Mouse (Mus musculus) ES-Bruce4 (cell line): Measurements from ENCODE around the gene Uap1l1. TPM values are rescaled to one million over a fixed set of nuclear protein-coding genes. Genes with fewer than 3 reads are reported as not detected.

Experiments used
- H3K27ac ChIP-seq: 2 replicates; pipeline ENCODE4 v1.5.1; 2012; ENCODE audit warnings: low read length, inconsistent platforms; ENCODE audit not compliant: insufficient read depth
- H3K27me3 ChIP-seq: 2 replicates; pipeline ENCODE4 v1.6.1; 2012; ENCODE audit warnings: mild to moderate bottlenecking, low read length, inconsistent platforms; ENCODE audit not compliant: control insufficient read depth, poor library complexity, insufficient read depth, severe bottlenecking
- H3K36me3 ChIP-seq: 2 replicates; pipeline ENCODE4 v1.6.1; 2012; ENCODE audit warnings: inconsistent platforms, mild to moderate bottlenecking, low read length, moderate library complexity; ENCODE audit not compliant: control insufficient read depth, poor library complexity, insufficient read depth, severe bottlenecking
- H3K4me1 ChIP-seq: one replicate; pipeline ENCODE4 v1.8.1; 2011; ENCODE audit warnings: low read length; ENCODE audit not compliant: control insufficient read depth, insufficient read depth
- H3K4me3 ChIP-seq: 2 replicates; pipeline ENCODE4 v1.5.1; 2011; ENCODE audit warnings: low read depth, mild to moderate bottlenecking, low read length
- H3K9ac ChIP-seq: 2 replicates; pipeline ENCODE4 v1.6.1; 2012; ENCODE audit warnings: low read depth, mild to moderate bottlenecking, inconsistent platforms; ENCODE audit not compliant: poor library complexity, severe bottlenecking
- H3K9me3 ChIP-seq: replicated peaks from 2 replicates; pipeline ENCODE4 v1.6.1; 2012; ENCODE audit warnings: mild to moderate bottlenecking, low read length, inconsistent platforms; ENCODE audit not compliant: control insufficient read depth, poor library complexity, insufficient read depth, severe bottlenecking
- CTCF ChIP-seq: IDR thresholded peaks from one replicate; pipeline ENCODE4 v1.8.1; 2011; ENCODE audit warnings: low read depth, low read length
- EP300 ChIP-seq: IDR thresholded peaks from 2 replicates; pipeline ENCODE4 v1.6.1; 2011; ENCODE audit warnings: low read depth, low read length; ENCODE audit not compliant: insufficient read depth
- POLR2A ChIP-seq: IDR thresholded peaks from one replicate; pipeline ENCODE4 v1.8.1; 2011; ENCODE audit warnings: low read length; ENCODE audit not compliant: insufficient read depth
- polyA plus RNA-seq: library from polyadenylated mRNA; stranded (reverse); fragments of >200 nt; gene quantifications from 2 replicates; pipeline ENCODE4 v1.2.4, GENCODE M21; 2011; ENCODE audit warnings: low read depth; ENCODE audit not compliant: missing spikeins, insufficient read depth, insufficient read length

Gene Uap1l1
- polyA plus RNA-seq, 1 experiment, result 51.1 TPM

DNA sequence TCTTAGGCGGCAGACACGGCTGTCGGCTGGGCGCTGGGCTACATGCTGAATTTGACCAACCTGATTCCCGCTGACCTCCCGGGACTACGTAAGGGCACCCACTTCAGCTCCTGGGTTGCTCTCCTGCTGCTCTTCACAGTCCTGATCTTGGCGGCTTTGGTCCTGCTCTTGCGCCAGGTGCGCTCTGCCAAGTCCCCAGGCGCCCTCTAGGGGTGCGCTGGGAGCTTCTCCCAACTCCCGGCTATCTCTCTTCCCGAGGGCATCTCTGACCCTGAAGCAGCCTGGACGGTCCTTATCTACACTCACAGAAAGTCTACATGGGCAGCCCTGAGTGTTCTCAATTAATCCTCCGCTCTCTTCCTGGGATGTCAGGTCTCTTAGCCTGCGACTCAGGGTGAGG lies 35.3 kb upstream of the Uap1l1 start:
- peak; percentile 72 for TF ChIP-seq CTCF
- TF ChIP-seq EP300, result no peak
- TF ChIP-seq POLR2A, result no peak
- no peaks in the 10 kb centered on the region for H3K9me3 ChIP-seq
- H3K36me3 ChIP-seq, result no peaks in the 10 kb centered on the region
- H3K4me1 ChIP-seq, result no peaks in the 10 kb centered on the region
- no peaks in the 10 kb centered on the region for H3K27me3 ChIP-seq
- H3K27ac ChIP-seq, result no peak overlapping the region
- H3K4me3 ChIP-seq, result peak overlapping the region; percentile 30
- H3K9ac ChIP-seq, result no peak overlapping the region

DNA sequence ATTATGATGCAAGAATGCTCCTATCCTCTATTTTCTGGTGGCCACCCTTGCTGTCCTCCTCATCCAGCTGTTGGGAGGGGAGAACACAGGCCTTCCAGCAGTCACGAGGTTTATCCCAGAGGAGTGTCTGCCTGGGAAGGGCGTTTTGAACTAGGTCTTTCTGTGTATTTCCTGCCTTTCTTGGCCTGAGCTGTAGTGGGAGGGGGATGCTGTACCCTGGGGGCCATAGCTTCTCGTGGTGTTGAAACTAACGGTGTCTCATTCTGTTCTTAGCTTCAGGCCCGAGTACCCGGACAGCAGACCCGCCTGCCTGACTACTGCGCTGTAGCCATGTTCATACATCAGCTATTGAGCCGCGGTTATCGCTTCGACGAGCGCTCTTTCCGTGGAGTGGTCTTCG lies 34.8 kb upstream of the Uap1l1 start:
- no peak overlapping the region for H3K27ac ChIP-seq
- peak overlapping the region; percentile 30 for H3K4me3 ChIP-seq
- H3K4me1 ChIP-seq, result peaks cover under 1% of the 10 kb centered on the region
- H3K9ac ChIP-seq, result no peak overlapping the region
- no peaks in the 10 kb centered on the region for H3K9me3 ChIP-seq
- TF ChIP-seq EP300, result no peak
- TF ChIP-seq CTCF, result no peak
- TF ChIP-seq POLR2A, result no peak
- no peaks in the 10 kb centered on the region for H3K36me3 ChIP-seq
- no peaks in the 10 kb centered on the region for H3K27me3 ChIP-seq

- no peak within 1 kb of the TSS for H3K4me3 ChIP-seq
- no peaks in the 10 kb centered on the region for H3K27me3 ChIP-seq
- no peak within 1 kb of the TSS for H3K27ac ChIP-seq
- TF ChIP-seq CTCF (no peak), EP300 (no peak)
- peaks cover 3% of the 10 kb centered on the region for H3K4me1 ChIP-seq
- no peaks in the 10 kb centered on the region for H3K9me3 ChIP-seq
- H3K9ac ChIP-seq, result no peak within 1 kb of the TSS
- H3K36me3 ChIP-seq, result no peaks in the 10 kb centered on the region
Observed at GRCm38 (mm10) chr2:25399051-25399450, 33.6 kb upstream of the Uap1l1 start, which contains the start of gene Npdc1. TSS of gene Npdc1 (plus strand) at chr2:25399351.

- Histone ChIP-seq H3K4me3 (no peak overlapping the region), H3K9ac (no peak overlapping the region), H3K27ac (no peak overlapping the region), H3K9me3 (no peaks in the 10 kb centered on the region), H3K36me3 (no peaks in the 10 kb centered on the region), H3K4me1 (peaks cover 3% of the 10 kb centered on the region), H3K27me3 (no peaks in the 10 kb centered on the region)
- TF ChIP-seq EP300, result no peak
- TF ChIP-seq POLR2A, result no peak
- TF ChIP-seq CTCF, result no peak
Observed at GRCm38 (mm10) chr2:25398065-25398464, 32.6 kb upstream of the Uap1l1 start.

DNA sequence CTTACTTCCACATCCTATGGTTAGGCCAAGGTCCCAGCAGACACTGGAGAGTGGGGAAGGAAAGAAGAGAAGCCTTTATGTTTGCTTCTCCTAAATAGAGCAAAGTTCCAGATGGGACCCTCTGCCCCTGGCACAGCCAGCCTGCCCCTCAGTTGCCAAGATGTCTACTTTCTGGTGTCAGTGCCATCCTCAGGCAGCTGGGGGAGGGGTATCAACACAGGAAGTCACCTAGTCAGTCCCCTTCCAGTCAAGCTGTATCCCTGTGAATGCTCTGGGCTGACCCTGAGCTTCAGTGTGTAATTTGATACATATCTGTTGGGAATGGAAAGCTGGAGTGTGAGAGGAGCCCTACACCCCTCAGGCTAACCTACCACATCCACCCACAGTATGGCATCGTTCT lies 31.5 kb upstream of the Uap1l1 start:
- H3K27ac ChIP-seq, result no peak overlapping the region
- TF ChIP-seq POLR2A (no peak), EP300 (no peak), CTCF (no peak)
- no peak overlapping the region for H3K4me3 ChIP-seq
- H3K9me3 ChIP-seq, result no peaks in the 10 kb centered on the region
- no peaks in the 10 kb centered on the region for H3K27me3 ChIP-seq
- H3K4me1 ChIP-seq, result peaks cover 3% of the 10 kb centered on the region
- H3K9ac ChIP-seq, result no peak overlapping the region
- H3K36me3 ChIP-seq, result no peaks in the 10 kb centered on the region

DNA sequence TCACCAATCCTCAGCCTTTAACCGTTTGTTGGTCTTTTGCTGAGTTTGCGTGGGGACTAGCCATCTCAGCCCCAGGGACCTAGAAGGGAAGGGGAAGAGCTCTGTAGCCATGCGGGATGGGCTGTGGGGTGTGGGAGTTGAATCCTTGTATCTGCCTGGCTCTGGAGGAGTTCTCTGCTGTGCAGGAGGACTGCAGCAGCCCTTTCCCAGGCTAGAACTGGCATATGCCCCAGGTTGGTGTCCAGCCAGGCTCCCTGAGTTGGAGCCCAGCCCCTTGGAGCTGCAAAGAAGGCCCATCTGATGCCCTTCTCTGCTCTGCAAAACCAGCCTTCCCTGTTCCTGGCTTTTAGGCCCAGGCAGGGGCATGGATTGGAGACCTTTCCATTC lies 31.1 kb upstream of the Uap1l1 start:
- no peaks in the 10 kb centered on the region for H3K27me3 ChIP-seq
- H3K4me1 ChIP-seq, result peaks cover 3% of the 10 kb centered on the region
- no peak for TF ChIP-seq POLR2A
- TF ChIP-seq CTCF, result no peak
- TF ChIP-seq EP300, result no peak
- H3K9me3 ChIP-seq, result no peaks in the 10 kb centered on the region
- H3K9ac ChIP-seq, result no peak overlapping the region
- no peaks in the 10 kb centered on the region for H3K36me3 ChIP-seq
- H3K27ac ChIP-seq, result no peak overlapping the region
- peak overlapping the region; percentile 77; the same call in 1 of the 2 replicates for H3K4me3 ChIP-seq
